Mouse (Mus musculus) heart, postnatal 0 days (tissue): Measurements from ENCODE around the gene Uap1l1. TPM values are rescaled to one million over a fixed set of nuclear protein-coding genes. Genes with fewer than 3 reads are reported as not detected.
"Not testable (repeated sequence)": the region's sequence is repeated elsewhere in the genome, so short reads cannot be mapped to it uniquely, and the experiment has no call there.

Source experiments
- ATAC-seq: fragments of 200-750 bp; cut with Nextera tagmentation; 2 replicates; pipeline ENCODE4 v1.8.0; 2017; ENCODE audit warnings: low read depth, moderate number of reproducible peaks, moderate library complexity; ENCODE audit not compliant: insufficient read depth
- DNase-seq: peaks from one replicate; pipeline ENCODE4 v3.0.0-alpha.2; 2016; ENCODE audit warnings: low spot score
- H3K27ac ChIP-seq: fragments of 300-500 bp; sonication (generic); 2 replicates; pipeline ENCODE4 v1.5.1; 2014; ENCODE audit warnings: low read depth, mild to moderate bottlenecking
- H3K27me3 ChIP-seq: fragments of 300-500 bp; sonication (generic); 2 replicates; pipeline ENCODE4 v1.6.1; 2014; ENCODE audit warnings: low read length, mixed read lengths; ENCODE audit not compliant: control insufficient read depth, insufficient read depth
- H3K36me3 ChIP-seq: fragments of 300-500 bp; sonication (generic); replicated peaks from 2 replicates; pipeline ENCODE4 v1.6.1; 2014; ENCODE audit warnings: low read length, mixed read lengths; ENCODE audit not compliant: control insufficient read depth, insufficient read depth
- H3K4me1 ChIP-seq: fragments of 300-500 bp; sonication (generic); 2 replicates; pipeline ENCODE4 v1.6.1; 2014; ENCODE audit warnings: antibody characterized with exemption; ENCODE audit not compliant: control insufficient read depth, insufficient read depth
- H3K4me2 ChIP-seq: fragments of 300-500 bp; sonication (generic); 2 replicates; pipeline ENCODE4 v1.6.1; 2014; ENCODE audit warnings: low read depth, mild to moderate bottlenecking, low read length, moderate library complexity
- H3K4me3 ChIP-seq: fragments of 300-500 bp; sonication (generic); 2 replicates; pipeline ENCODE4 v1.5.1; 2014; ENCODE audit warnings: low read depth, low read length
- H3K9ac ChIP-seq: fragments of 300-500 bp; sonication (generic); replicated peaks from 2 replicates; pipeline ENCODE4 v1.6.1; 2014; ENCODE audit warnings: low read depth, low read length, mixed read lengths
- H3K9me3 ChIP-seq: fragments of 300-500 bp; sonication (generic); replicated peaks from 2 replicates; pipeline ENCODE4 v1.6.1; 2016; ENCODE audit warnings: low read length; ENCODE audit not compliant: control insufficient read depth
- CTCF ChIP-seq: IDR thresholded peaks from 2 replicates; pipeline ENCODE4 v1.5.1; 2016; ENCODE audit warnings: antibody characterized with exemption, control low read depth, low read depth
- EP300 ChIP-seq: IDR thresholded peaks from 2 replicates; pipeline ENCODE4 v1.6.1; 2016; ENCODE audit warnings: antibody characterized with exemption, low read depth
- WGBS: fragments of 180-500 bp; shearing (Covaris S2); extraction: QIAGEN DNeasy Blood & Tissue Kit; methylation state at CpG from one replicate; pipeline ENCODE4 v1.1.7; 2014; 5-methylcytosine and 5-hydroxymethylcytosine counted together
- polyA plus RNA-seq: library from polyadenylated mRNA; unstranded; fragments of >200 nt; fragmentation: Nextera tagmentation; extraction: Ambion mirVana; gene quantifications from 2 replicates; pipeline ENCODE4 v1.2.1, GENCODE M21; 2015
- total RNA-seq: library from RNA; depleted of rRNA; stranded (reverse); fragments of >200 nt; gene quantifications from 2 replicates; pipeline ENCODE4 v1.2.3, GENCODE M21; 2014; ENCODE audit warnings: low replicate concordance; rRNA removed

Uap1l1 gene
- total RNA-seq: 1.3 and 10.9 TPM in 2 replicates
- 13.0 and 14.3 TPM in 2 replicates for polyA plus RNA-seq

DNA sequence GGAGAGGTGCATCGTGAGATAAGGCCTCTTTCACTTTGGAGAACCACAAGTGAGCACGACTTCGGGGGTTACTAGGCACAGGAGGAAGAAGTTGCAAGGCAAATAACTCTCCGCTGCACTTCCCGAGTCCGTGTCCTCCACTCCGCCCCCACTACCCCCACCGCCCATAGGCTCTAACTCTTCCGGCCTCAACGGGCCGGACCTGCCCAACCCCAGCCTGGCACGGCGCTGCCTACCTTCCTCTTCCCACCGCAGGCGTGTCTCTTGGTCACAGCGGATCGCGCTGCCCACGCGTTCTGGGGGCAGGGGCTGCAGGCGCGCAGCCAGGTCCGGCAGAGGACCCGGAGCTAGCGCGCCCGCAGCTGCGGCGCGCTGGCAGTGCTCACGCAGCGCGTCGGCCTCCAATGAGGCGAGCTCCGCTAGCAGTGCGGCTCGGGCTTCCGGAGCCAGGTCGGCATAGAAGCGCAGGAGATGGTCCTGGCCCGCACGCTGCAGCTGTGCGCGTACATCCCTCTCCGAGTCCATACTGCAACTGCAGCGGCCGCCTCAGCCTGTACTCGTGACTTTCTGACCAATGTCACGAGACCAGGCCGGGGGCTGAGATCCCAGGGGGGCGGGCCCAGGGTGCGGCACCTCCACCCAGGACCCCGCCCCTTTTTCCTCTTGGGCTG, at the start of gene Uap1l1:
Gene Uap1l1 (minus strand): TSS at position 592 of the 671 bp plus-strand sequence.
- 0 out of 2 replicates have a peak, but pooled peaks cover 12% of the 10 kb centered on the region for H3K36me3 ChIP-seq
- H3K4me2 ChIP-seq: peak within 1 kb of the TSS; percentile 100
- peak within 1 kb of the TSS; percentile 78 for H3K4me3 ChIP-seq
- WGBS: under 1% methylated on average over 53 of the region's 54 CpGs
- H3K9me3 ChIP-seq: no peaks in the 10 kb centered on the region
- H3K9ac ChIP-seq: peak within 1 kb of the TSS; percentile 57
- no peak for TF ChIP-seq CTCF
- TF ChIP-seq EP300: no peak
- peak; percentile 64 for DNase-seq
- peak; percentile 88 for ATAC-seq
- H3K4me1 ChIP-seq: peaks cover 12% of the 10 kb centered on the region
- H3K27me3 ChIP-seq: peaks cover 6% of the 10 kb centered on the region; the same call in 1 of the 2 replicates
- no peak within 1 kb of the TSS for H3K27ac ChIP-seq

GRCm38 (mm10) chr2:25413436-25413835, 48.0 kb upstream of the Uap1l1 start:
- DNase-seq, H3K36me3 ChIP-seq, H3K9me3 ChIP-seq, H3K27me3 ChIP-seq, H3K4me1 ChIP-seq, ATAC-seq, H3K4me2 ChIP-seq, H3K27ac ChIP-seq, H3K4me3 ChIP-seq, H3K9ac ChIP-seq: not testable (repeated sequence)

- 0 out of 2 replicates have a peak, but pooled peaks cover 7% of the 10 kb centered on the region for H3K36me3 ChIP-seq
- H3K9me3 ChIP-seq: no peaks in the 10 kb centered on the region
- H3K27ac ChIP-seq: no peak overlapping the region
- no peak for ATAC-seq
- no peaks in the 10 kb centered on the region for H3K4me1 ChIP-seq
- WGBS: 73% methylated on average over 10 of the region's 10 CpGs
- TF ChIP-seq CTCF (no peak), EP300 (no peak)
- no peak overlapping the region for H3K4me2 ChIP-seq
- peaks cover 9% of the 10 kb centered on the region for H3K27me3 ChIP-seq
- H3K9ac ChIP-seq: no peak overlapping the region
- H3K4me3 ChIP-seq: no peak overlapping the region
- DNase-seq: no peak
Measured at GRCm38 (mm10) chr2:25408908-25409307, 43.4 kb upstream of the Uap1l1 start.

DNA sequence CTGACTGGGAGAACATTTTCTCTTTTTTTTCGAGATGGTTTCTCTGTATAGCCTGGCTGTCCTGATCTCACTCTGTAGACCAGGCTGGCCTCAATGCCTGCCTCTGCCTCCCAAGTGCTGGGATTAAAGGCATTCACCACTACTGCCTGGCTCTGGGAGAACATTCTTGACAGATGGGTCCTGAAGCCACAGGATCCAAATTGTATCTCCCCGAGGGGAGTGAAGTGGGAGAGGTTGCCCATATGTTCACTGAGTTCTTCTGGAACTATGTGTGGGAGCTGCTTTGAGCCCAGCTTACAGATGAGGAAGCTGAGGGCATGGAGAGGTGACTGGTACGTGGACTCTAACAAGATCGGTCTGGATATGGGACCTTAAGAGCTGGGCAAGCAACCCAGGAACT, 38.5 kb upstream of the Uap1l1 start:
- Histone ChIP-seq H3K4me2 (peak overlapping the region; percentile 65; the same call in 1 of the 2 replicates), H3K27ac (no peak overlapping the region), H3K4me3 (no peak overlapping the region), H3K4me1 (no peaks in the 10 kb centered on the region), H3K27me3 (peaks cover 58% of the 10 kb centered on the region), H3K36me3 (no peaks in the 10 kb centered on the region), H3K9ac (no peak overlapping the region), H3K9me3 (no peaks in the 10 kb centered on the region)
- ATAC-seq: no peak
- no peak for DNase-seq
- 75% methylated on average over 4 of the region's 4 CpGs for WGBS
- TF ChIP-seq CTCF (no peak), EP300 (no peak)

GRCm38 (mm10) chr2:25402972-25403601, 37.6 kb upstream of the Uap1l1 start:
- Histone ChIP-seq H3K27ac (no peak overlapping the region), H3K4me3 (peak overlapping the region; percentile 52), H3K4me1 (no peaks in the 10 kb centered on the region), H3K36me3 (no peaks in the 10 kb centered on the region), H3K9ac (peak overlapping the region; percentile 52), H3K9me3 (no peaks in the 10 kb centered on the region), H3K4me2 (peak overlapping the region; percentile 65), H3K27me3 (peaks cover 68% of the 10 kb centered on the region)
- DNase-seq (no peak), ATAC-seq (peak; percentile 47; the same call in 1 of the 2 replicates)
- no peak for TF ChIP-seq EP300
- WGBS: 2% methylated on average over 50 of the region's 54 CpGs
